Mouse (Mus musculus): ENCODE results near the gene AC129217.1.

Gene AC129217.1

GRCm38 (mm10) chr19:8829660-8830059 lies at the start of gene AC129217.1:
TSS of gene AC129217.1 (plus strand) at chr19:8829773.
- DNase-seq, result no peak

GRCm38 (mm10) chr19:8786008-8786781 lies 43.4 kb upstream of the AC129217.1 start, which contains the start of gene Taf6l:
TSS of gene Taf6l (minus strand) at chr19:8786417.
- DNase-seq, result peak; percentile 88

- no peak for DNase-seq
These were observed 41.1 kb upstream of the AC129217.1 start for GRCm38 (mm10) chr19:8788521-8788920.

DNA sequence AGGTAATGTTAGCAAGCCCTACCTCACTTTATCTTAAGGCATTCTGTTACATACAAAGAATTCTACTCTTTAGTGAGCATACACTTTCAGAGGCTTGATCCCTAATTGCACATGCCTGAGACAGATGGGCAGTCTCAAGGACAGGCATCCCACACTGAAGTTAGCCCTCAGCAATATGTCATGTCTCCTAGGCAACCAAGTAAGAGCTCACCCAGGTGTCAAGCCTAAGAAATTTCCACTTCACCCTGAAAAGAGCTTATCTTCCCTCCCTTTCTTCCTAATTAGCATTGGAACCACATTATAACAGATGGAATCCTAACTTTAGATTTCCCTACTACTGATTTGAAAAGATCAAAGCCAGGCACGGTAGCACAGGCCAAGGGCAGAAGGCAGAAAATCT lies 40.4 kb upstream of the AC129217.1 start:
- no peak for DNase-seq

DNA sequence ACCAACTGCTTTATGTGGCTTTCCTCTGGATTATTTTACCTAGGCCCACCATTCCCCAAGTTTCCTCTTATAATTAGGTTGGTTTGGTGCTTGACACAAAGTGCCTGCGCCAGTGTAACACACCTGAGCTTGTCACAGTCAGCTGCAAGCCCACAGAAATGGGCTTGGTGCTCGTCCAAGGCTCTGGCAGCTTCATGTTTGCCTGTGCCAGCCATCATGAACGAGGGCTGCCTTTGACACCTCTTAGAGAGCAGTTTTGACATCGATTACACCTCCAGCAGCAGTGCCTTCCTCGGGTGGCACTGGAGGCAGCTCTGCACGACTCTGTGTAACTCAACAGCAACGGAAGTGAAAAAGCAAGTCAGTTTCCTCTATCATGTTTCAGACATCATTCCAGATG lies 39.4 kb upstream of the AC129217.1 start:
- DNase-seq, result no peak

- peak; percentile 85 for DNase-seq
These were observed 31.2 kb upstream of the AC129217.1 start, which contains the start of gene Polr2g for GRCm38 (mm10) chr19:8798264-8798946. TSS of gene Polr2g (minus strand) at chr19:8798577.

DNA sequence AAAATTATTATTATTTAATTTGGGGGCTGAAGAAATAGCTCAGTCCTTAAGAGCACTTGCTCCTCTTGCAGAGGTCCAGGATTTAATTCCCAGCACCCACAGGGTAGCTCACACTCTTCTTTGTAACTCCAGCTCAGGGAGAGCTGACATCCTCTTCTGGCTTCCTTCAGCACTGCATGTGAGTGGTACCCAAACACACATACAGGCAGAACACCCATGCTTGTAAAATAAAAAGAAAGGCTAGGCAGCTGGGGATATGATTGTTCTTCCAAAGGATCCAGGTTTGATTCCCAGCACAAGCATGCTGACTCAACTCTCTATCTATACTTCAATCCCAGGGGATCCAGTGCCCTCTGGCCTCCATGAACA lies 30.6 kb upstream of the AC129217.1 start:
- DNase-seq, result no peak

- peak; percentile 86 for DNase-seq
These were observed 27.3 kb upstream of the AC129217.1 start, which contains the start of gene Zbtb3 for GRCm38 (mm10) chr19:8802130-8802821. TSS of gene Zbtb3 (plus strand) at chr19:8802555.

GRCm38 (mm10) chr19:8803204-8803780 lies 26.3 kb upstream of the AC129217.1 start:
- DNase-seq, result no peak

DNA sequence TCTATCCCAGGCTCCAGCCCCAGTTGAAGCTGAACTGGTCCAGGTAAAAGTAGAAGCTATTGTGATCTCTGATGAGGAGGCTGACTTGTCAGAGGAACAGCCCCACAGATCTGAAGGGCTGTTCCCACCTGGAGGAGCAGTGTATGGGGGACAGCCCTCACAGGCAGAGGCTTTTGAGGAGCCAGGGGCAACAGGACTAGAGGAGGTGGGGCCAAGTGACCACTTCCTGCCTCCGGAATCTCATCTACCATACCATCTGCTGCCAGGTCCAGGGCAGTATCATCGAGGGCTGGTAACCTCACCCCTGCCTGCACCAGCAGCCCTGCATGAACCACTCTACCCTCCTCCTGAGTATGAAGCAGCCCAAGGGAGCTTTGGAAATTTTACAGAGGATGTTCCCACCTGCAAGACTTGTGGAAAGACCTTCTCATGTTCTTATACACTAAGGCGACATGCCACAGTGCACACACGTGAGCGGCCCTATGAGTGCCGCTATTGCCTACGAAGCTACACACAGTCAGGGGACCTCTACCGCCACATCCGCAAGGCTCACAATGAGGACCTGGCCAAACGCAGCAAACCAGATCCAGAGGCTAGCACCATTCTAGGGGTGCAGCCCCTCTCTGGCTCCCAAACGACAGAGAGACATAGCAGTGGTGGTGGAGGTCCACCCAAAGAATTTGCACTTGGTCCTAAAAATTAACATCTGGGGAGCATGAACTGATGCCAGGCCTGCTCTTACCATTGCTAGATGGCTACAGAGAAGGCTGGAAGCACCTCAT lies 25.5 kb upstream of the AC129217.1 start:
- no peak for DNase-seq

DNA sequence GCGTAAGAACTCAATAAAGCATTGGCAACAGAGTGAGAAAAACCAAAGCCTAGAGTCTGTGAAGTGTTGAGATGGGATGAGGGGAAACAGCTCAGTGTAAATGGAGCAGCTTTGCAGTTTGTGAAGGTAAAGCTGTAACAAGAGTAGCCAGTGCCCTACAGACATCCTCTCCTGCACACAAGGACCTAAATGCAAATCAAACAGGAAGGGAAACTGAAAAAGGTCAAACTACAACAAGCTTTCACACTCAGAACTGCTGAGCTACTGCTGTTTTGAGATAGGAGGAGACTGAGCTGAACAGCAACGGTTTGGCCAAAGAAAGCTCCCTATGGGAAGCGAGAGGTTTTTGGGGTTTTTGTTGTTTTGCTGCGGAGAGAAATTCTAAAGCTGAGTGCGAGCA lies 22.8 kb upstream of the AC129217.1 start:
- no peak for DNase-seq

DNA sequence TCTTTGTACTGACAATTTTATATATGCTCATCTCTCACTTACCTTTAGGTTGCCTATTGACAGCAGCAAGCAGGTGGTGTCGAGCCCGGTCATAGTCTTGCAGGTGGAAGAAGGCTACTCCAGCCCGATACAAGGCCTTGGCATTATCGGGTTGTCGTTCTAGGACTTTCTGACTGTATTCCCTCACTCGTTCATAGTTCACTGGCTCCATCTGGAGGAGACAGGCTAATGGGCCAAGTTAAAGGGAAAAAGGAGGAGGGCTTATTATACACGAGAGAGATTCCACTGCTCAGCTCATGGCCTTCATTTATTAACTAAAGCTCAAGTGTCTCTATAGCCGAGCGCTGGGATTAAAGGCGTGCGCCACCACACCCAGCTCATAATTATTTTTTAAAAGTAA lies 13.8 kb upstream of the AC129217.1 start:
- DNase-seq, result no peak

DNA sequence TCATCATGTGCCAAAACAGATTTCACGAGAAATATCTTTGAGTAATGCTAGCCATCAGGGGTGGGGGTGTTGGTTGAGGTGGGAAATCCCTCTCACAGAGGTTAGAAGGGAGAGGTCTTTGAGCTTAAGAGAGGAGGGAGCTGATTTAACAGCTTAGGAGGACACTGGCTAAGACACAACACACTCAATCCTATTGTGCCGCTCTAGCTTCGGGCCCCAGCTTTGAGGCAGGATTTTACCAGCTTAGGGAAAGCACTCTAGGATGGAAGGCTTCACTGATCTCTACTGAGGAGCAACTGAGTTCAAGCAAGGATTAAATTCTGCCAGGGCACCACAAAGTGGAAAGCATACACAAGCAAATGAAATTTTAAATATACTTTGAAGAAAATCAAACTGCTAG lies 12.6 kb upstream of the AC129217.1 start:
- DNase-seq, result no peak

GRCm38 (mm10) chr19:8818301-8818798 lies 11.2 kb upstream of the AC129217.1 start:
- no peak for DNase-seq

DNA sequence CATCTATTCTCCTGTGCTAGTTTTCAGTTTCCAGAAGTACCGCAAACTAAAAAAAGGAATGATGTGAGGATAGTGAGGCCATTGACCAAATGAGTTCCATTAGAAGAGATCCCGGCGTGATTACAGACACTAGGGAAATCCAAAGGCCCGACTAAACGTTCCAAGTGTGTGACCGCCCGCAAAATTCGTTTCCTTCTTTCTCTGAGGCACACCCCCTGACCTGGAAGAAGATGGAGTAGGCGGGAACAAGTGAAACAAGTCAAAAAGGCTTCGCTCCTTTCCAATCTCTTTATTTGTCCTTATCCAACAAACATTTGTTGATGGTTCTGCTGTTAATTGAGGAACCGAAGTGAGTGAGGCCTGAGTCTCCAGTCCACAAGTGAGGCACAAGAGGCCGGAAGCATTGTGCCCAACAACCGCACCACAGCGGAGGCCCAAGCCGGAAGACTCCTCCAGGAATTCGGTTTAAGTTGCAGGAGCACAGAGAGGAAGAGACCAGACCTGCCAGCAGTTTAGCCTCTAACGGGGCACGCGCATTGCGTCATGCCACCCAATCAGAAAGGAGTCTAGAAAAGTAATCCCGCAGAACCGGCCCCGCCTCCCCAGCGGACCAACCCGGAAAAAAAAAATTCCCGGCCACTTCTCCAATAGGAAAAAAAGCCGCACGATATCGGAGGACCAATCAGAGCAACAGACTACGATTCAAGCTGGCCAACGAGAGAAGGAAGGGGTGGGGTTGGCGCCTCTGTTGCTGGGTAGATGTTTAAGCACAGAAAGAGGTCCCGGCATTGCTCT lies 10.6 kb upstream of the AC129217.1 start, which contains the start of gene Ttc9c:
TSS of gene Ttc9c (minus strand) at position 533 of the 795 bp plus-strand sequence.
- DNase-seq, result peak; percentile 92

DNA sequence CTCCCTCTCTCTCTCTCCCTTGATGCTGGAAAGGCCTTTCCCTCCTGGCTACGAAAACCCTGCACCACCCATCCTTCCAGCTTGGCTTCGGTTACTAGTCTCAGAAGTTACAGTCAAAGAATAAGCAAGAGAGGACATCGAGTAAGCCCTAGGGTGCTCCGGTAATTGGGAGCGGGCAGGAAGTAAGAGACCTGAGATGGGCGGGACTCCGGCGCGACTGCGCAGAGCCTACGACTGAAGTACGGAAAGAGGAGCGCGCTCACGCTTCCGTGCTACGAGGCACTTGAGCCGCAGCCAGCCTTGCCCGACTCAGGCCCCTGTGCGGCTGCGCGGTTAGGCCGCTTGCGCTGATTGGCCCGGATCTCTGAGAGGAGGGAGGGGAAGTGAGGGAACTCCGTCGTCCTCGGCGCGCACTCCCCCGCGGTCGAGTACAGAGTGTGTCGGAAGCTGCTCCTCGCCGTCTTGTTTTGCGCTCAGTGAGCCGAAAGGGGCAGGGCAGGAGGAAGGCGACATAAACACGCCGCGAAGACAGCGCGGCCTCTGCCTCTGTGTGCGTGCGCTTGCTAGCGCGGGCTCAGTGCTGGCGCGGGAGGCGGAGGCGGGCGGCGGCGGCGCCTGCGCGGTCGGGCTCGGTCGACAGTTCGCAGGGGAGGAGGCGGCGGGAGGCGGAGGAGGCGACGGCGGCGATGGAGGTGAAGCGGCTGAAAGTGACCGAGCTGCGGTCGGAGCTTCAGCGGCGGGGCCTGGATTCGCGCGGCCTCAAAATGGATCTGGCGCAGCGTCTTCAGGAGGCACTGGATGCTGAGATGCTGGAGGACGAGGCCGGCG lies 9.8 kb upstream of the AC129217.1 start, which contains the start of gene Hnrnpul2:
TSS of gene Hnrnpul2 (plus strand) at position 415 of the 828 bp plus-strand sequence.
- DNase-seq, result peak; percentile 98

- peak; percentile 50 for DNase-seq
These were observed 9.1 kb upstream of the AC129217.1 start for GRCm38 (mm10) chr19:8820424-8820956.

DNA sequence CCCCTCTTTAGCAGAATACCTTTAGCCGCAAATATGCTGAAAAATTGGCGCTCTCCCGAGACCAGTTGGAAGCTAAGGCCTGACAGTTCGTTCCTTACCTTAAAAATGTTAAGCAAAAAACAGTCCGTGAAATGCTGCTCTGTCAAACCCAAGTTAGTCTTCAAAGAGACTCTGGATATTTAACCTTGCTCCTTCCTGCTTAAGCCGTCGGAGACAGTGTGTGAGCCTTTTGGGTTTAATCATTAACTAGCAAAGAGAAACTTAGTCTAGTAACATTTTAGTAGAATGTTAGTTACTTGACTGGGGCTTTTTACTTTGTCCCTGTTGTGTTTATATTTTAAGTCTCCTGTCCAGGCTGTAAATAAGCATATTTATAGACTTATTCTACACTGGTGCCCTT lies 8.4 kb upstream of the AC129217.1 start:
- DNase-seq, result no peak

GRCm38 (mm10) chr19:8822696-8823095 lies 6.9 kb upstream of the AC129217.1 start:
- DNase-seq, result no peak

GRCm38 (mm10) chr19:8830664-8831063 lies 1.1 kb downstream of the AC129217.1 start:
- DNase-seq, result no peak

All from right cerebral cortex, postnatal 14 days (tissue).